Mouse (Mus musculus) limb, embryonic 11.5 days (tissue): ENCODE measurements around the gene Pik3r6. TPM values are rescaled to one million over a fixed set of nuclear protein-coding genes. Genes with fewer than 3 reads are reported as not detected.

Experiments used
- ATAC-seq: fragments of 200-750 bp; cut with Nextera tagmentation; 2 replicates; pipeline ENCODE4 v1.8.0; 2017; ENCODE audit warnings: low read depth; ENCODE audit not compliant: insufficient number of reproducible peaks, low FRiP score, low TSS enrichment
- DNase-seq: peaks from one replicate; pipeline ENCODE4 v3.0.0-alpha.2; 2015; ENCODE audit warnings: low spot score
- H3K27ac ChIP-seq: fragments of 300-500 bp; sonication (generic); replicated peaks from 2 replicates; pipeline ENCODE4 v1.5.1; 2014; ENCODE audit warnings: low read depth, mild to moderate bottlenecking, low read length
- H3K27me3 ChIP-seq: fragments of 300-500 bp; sonication (generic); 2 replicates; pipeline ENCODE4 v1.6.1; 2014; ENCODE audit warnings: mild to moderate bottlenecking, low read length, mixed read lengths; ENCODE audit not compliant: control insufficient read depth, insufficient read depth
- H3K36me3 ChIP-seq: fragments of 300-500 bp; sonication (generic); 2 replicates; pipeline ENCODE4 v1.6.1; 2014; ENCODE audit warnings: mild to moderate bottlenecking, low read length, moderate library complexity, mixed read lengths; ENCODE audit not compliant: control insufficient read depth, insufficient read depth
- H3K4me1 ChIP-seq: fragments of 300-500 bp; sonication (generic); 2 replicates; pipeline ENCODE4 v1.6.1; 2014; ENCODE audit warnings: low read length, mixed read lengths; ENCODE audit not compliant: control insufficient read depth, insufficient read depth
- H3K4me2 ChIP-seq: fragments of 300-500 bp; sonication (generic); 2 replicates; pipeline ENCODE4 v1.6.1; 2014; ENCODE audit warnings: low read depth, mild to moderate bottlenecking, moderate library complexity; ENCODE audit not compliant: severe bottlenecking
- H3K4me3 ChIP-seq: fragments of 300-500 bp; sonication (generic); 2 replicates; pipeline ENCODE4 v1.5.1; 2014; ENCODE audit warnings: low read depth, low read length
- H3K9ac ChIP-seq: fragments of 300-500 bp; sonication (generic); 2 replicates; pipeline ENCODE4 v1.6.1; 2014; ENCODE audit warnings: mild to moderate bottlenecking, low read length
- H3K9me3 ChIP-seq: fragments of 300-500 bp; sonication (generic); 2 replicates; pipeline ENCODE4 v1.6.1; 2016; ENCODE audit warnings: low read length; ENCODE audit not compliant: control insufficient read depth
- WGBS: fragments of 180-500 bp; shearing (Covaris S2); extraction: QIAGEN DNeasy Blood & Tissue Kit; methylation state at CpG from one replicate; pipeline ENCODE4 v1.1.7; 2014; 5-methylcytosine and 5-hydroxymethylcytosine counted together
- polyA plus RNA-seq: library from polyadenylated mRNA; unstranded; fragments of >200 nt; fragmentation: Nextera tagmentation; extraction: Ambion mirVana; gene quantifications from 2 replicates; pipeline ENCODE4 v1.2.1, GENCODE M21; 2014

The Pik3r6 gene
- polyA plus RNA-seq, 1 experiment from 2014 or later: 1.6 TPM

- Histone ChIP-seq H3K36me3 (no peaks in the 10 kb centered on the region), H3K9me3 (no peaks in the 10 kb centered on the region), H3K27ac (no peak overlapping the region), H3K4me2 (no peak overlapping the region), H3K9ac (no peak overlapping the region), H3K27me3 (no peaks in the 10 kb centered on the region), H3K4me1 (no peaks in the 10 kb centered on the region), H3K4me3 (no peak overlapping the region)
- DNase-seq (no peak), ATAC-seq (no peak)
- 75% methylated on average over 6 of the region's 6 CpGs for WGBS
Measured at GRCm38 (mm10) chr11:68497081-68497480, 5.7 kb upstream of the Pik3r6 start.

- H3K36me3 ChIP-seq: no peaks in the 10 kb centered on the region
- H3K9me3 ChIP-seq: no peaks in the 10 kb centered on the region
- DNase-seq: no peak
- no peak overlapping the region for H3K27ac ChIP-seq
- H3K4me1 ChIP-seq: no peaks in the 10 kb centered on the region
- no peak overlapping the region for H3K9ac ChIP-seq
- H3K4me3 ChIP-seq: no peak overlapping the region
- H3K4me2 ChIP-seq: no peak overlapping the region
- 92% methylated on average over 11 of the region's 11 CpGs for WGBS
- ATAC-seq: no peak
- H3K27me3 ChIP-seq: no peaks in the 10 kb centered on the region
Measured at GRCm38 (mm10) chr11:68498517-68498916, 4.3 kb upstream of the Pik3r6 start.

DNA sequence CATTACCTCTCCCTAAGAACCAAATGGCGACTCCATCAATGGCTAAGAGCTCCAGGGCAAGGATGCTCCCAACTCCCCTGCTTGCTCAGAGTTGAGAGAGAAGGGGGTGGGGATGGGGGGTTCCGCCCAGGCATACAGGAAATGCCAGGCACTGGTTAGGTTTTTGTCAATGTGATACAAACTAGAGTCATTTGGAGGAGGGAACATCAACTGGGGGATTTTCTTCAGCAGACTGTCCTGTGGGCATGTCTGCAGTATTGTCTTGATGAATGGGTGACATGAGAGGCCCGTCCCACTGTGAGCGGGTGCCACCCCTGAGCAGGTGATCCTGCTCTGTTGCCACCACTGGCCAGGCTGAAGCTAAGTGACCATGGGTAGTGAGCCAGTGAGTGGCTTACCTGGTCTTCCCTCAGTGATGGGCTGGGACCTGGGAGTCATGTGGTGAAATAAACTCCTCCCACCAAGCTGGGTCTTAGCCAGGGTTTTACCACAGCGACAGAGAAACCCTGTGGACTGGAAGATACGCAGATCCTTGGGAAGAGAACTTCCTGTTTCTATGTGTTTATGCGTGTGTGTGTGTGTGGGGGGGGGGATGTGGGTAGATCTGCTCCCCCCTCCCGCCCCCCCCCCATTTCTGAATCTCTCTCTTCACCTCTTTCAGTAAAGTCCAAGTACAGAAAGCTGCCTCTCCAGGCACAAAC is 3.7 kb upstream of the Pik3r6 start:
- Histone ChIP-seq H3K4me2 (no peak overlapping the region), H3K4me1 (no peaks in the 10 kb centered on the region), H3K27me3 (no peaks in the 10 kb centered on the region), H3K9me3 (no peaks in the 10 kb centered on the region), H3K27ac (no peak overlapping the region), H3K9ac (no peak overlapping the region), H3K36me3 (no peaks in the 10 kb centered on the region), H3K4me3 (no peak overlapping the region)
- WGBS: 80% methylated on average over 8 of the region's 8 CpGs
- no peak for ATAC-seq
- DNase-seq: no peak

DNA sequence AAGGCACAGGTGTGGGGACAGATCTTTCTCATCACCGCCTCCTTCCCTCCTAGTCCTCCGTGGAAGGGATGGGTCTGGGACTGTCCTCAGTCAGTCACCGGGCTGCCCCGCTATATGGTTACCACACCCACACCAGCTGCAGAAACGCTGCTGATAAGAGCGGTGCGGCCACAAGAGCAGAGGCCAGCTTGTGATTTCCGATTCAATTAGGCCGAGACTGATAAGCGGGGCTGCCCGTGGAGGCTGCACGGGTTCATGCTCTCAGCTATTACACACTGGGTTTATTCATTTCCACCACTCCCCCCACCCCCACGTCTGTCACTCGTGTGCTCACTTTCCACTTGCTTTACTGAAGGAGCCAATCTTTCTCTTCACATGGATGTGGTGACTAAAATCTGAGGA is 1.9 kb upstream of the Pik3r6 start:
- Histone ChIP-seq H3K4me1 (no peaks in the 10 kb centered on the region), H3K27me3 (no peaks in the 10 kb centered on the region), H3K27ac (no peak overlapping the region), H3K36me3 (no peaks in the 10 kb centered on the region), H3K4me2 (no peak overlapping the region), H3K4me3 (no peak overlapping the region), H3K9me3 (no peaks in the 10 kb centered on the region), H3K9ac (no peak overlapping the region)
- DNase-seq (no peak), ATAC-seq (no peak)
- 69% methylated on average over 14 of the region's 14 CpGs for whole genome bisulfite sequencing

- ATAC-seq: no peak
- 63% methylated on average over 2 of the region's 2 CpGs for WGBS
Measured at GRCm38 (mm10) chr11:68502408-68502807, 411 bp upstream of the Pik3r6 start.

GRCm38 (mm10) chr11:68504913-68505312 is 2.1 kb downstream of the Pik3r6 start:
- Histone ChIP-seq H3K9ac (no peak overlapping the region; the same call in 1 of the 2 replicates), H3K27me3 (no peaks in the 10 kb centered on the region), H3K4me2 (no peak overlapping the region), H3K27ac (no peak overlapping the region), H3K4me1 (no peaks in the 10 kb centered on the region), H3K4me3 (no peak overlapping the region), H3K9me3 (no peaks in the 10 kb centered on the region), H3K36me3 (no peaks in the 10 kb centered on the region)
- 82% methylated on average over 11 of the region's 11 CpGs for WGBS
- ATAC-seq: no peak
- no peak for DNase-seq

More at GRCm38 (mm10) chr11:68502408-68502807, 411 bp upstream of the Pik3r6 start:
- H3K9ac ChIP-seq: no peak overlapping the region
- no peaks in the 10 kb centered on the region for H3K4me1 ChIP-seq
- H3K27me3 ChIP-seq: no peaks in the 10 kb centered on the region
- no peaks in the 10 kb centered on the region for H3K36me3 ChIP-seq
- DNase-seq: no peak
- no peak overlapping the region for H3K4me2 ChIP-seq
- H3K4me3 ChIP-seq: no peak overlapping the region
- no peaks in the 10 kb centered on the region for H3K9me3 ChIP-seq
- H3K27ac ChIP-seq: no peak overlapping the region

GRCm38 (mm10) chr11:68507246-68507645 is 4.4 kb downstream of the Pik3r6 start:
- Histone ChIP-seq H3K9me3 (no peaks in the 10 kb centered on the region), H3K4me2 (no peak overlapping the region), H3K4me1 (no peaks in the 10 kb centered on the region), H3K36me3 (no peaks in the 10 kb centered on the region), H3K9ac (no peak overlapping the region), H3K27ac (no peak overlapping the region), H3K27me3 (no peaks in the 10 kb centered on the region), H3K4me3 (no peak overlapping the region)
- 89% methylated on average over 7 of the region's 7 CpGs for WGBS
- DNase-seq (no peak), ATAC-seq (no peak)

DNA sequence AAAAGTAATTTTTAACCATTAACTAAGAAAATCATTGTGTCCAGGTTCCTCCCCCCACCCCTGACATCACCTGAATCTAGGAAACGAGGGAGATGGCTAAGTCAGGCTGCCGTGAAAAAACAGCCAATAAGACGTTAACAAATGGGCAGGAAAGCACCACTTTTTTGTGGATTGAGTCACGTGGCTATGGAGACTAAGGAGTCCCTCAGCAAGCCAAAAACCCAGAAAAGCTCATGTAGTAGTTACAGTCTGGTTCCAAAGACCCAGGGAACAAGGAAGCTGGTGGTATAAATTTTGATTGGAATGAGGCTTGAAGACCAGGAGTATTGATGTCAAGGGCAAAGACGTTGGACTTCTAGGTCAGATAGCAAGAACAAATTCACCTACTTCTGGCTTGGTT is 5.8 kb downstream of the Pik3r6 start:
- H3K4me3 ChIP-seq: no peak overlapping the region
- no peak overlapping the region for H3K9ac ChIP-seq
- ATAC-seq: no peak
- no peak for DNase-seq
- no peak overlapping the region for H3K4me2 ChIP-seq
- no peaks in the 10 kb centered on the region for H3K9me3 ChIP-seq
- no peak overlapping the region for H3K27ac ChIP-seq
- H3K36me3 ChIP-seq: no peaks in the 10 kb centered on the region
- H3K27me3 ChIP-seq: no peaks in the 10 kb centered on the region
- WGBS: 70% methylated on average over 5 of the region's 5 CpGs
- no peaks in the 10 kb centered on the region for H3K4me1 ChIP-seq

- no peak overlapping the region for H3K4me3 ChIP-seq
- DNase-seq (no peak), ATAC-seq (no peak)
- 73% methylated on average over 2 of the region's 2 CpGs for WGBS
- no peak overlapping the region for H3K9ac ChIP-seq
- no peak overlapping the region for H3K4me2 ChIP-seq
- no peak overlapping the region for H3K27ac ChIP-seq
- no peaks in the 10 kb centered on the region for H3K36me3 ChIP-seq
- no peaks in the 10 kb centered on the region for H3K4me1 ChIP-seq
- H3K9me3 ChIP-seq: no peaks in the 10 kb centered on the region
- H3K27me3 ChIP-seq: no peaks in the 10 kb centered on the region
Measured at GRCm38 (mm10) chr11:68509194-68509593, 6.4 kb downstream of the Pik3r6 start.
